Mouse (Mus musculus) heart, adult 2 months (tissue): ENCODE results near the gene Vmn2r55. TPM values are rescaled to one million over a fixed set of nuclear protein-coding genes. Genes with fewer than 3 reads are reported as not detected.
"Not testable (repeated sequence)": the region's sequence is repeated elsewhere in the genome, so short reads cannot be mapped to it uniquely, and the experiment has no call there.

Experiments
- DNase-seq, 2 experiments: peaks; one replicate each; pipeline ENCODE4 v3.0.0; 2021
- H3K27ac ChIP-seq: fragments of 200-600 bp; 2 replicates; pipeline ENCODE4 v1.8.1; 2022
- H3K27me3 ChIP-seq: fragments of 200-500 bp; 2 replicates; pipeline ENCODE4 v1.6.1; 2012; ENCODE audit warnings: mild to moderate bottlenecking, low read length, inconsistent platforms, mixed read lengths; ENCODE audit not compliant: control insufficient read depth, insufficient read depth
- H3K36me3 ChIP-seq: fragments of 200-500 bp; 2 replicates; pipeline ENCODE4 v1.6.1; 2012; ENCODE audit warnings: low read length, inconsistent platforms; ENCODE audit not compliant: control insufficient read depth, insufficient read depth
- H3K4me1 ChIP-seq: fragments of 200-500 bp; 2 replicates; pipeline ENCODE4 v1.6.1; 2011; ENCODE audit warnings: low read length; ENCODE audit not compliant: control insufficient read depth, insufficient read depth
- H3K4me3 ChIP-seq: fragments of 200-600 bp; 2 replicates; pipeline ENCODE4 v1.8.1; 2022
- H3K79me2 ChIP-seq: fragments of 200-500 bp; replicated peaks from 2 replicates; pipeline ENCODE4 v1.6.1; 2012; ENCODE audit warnings: mild to moderate bottlenecking, inconsistent platforms, low read length, moderate library complexity, mixed read lengths; ENCODE audit not compliant: control insufficient read depth, insufficient read depth
- H3K9ac ChIP-seq: fragments of 200-500 bp; 2 replicates; pipeline ENCODE4 v1.6.1; 2012; ENCODE audit warnings: low read depth, mild to moderate bottlenecking, control low read depth, inconsistent platforms, low read length, mixed read lengths
- CTCF ChIP-seq: fragments of 200-600 bp; IDR thresholded peaks from 2 replicates; pipeline ENCODE4 v1.8.1; 2022; ENCODE audit warnings: antibody characterized with exemption, mild to moderate bottlenecking, moderate library complexity
- EP300 ChIP-seq: fragments of 200-500 bp; IDR thresholded peaks from 2 replicates; pipeline ENCODE4 v1.6.1; 2011; ENCODE audit warnings: low read depth, low read length, control low read depth; ENCODE audit not compliant: insufficient read depth
- POLR2A ChIP-seq: fragments of 200-500 bp; IDR thresholded peaks from 2 replicates; pipeline ENCODE4 v1.6.1; 2011; ENCODE audit warnings: mild to moderate bottlenecking, low read depth, low read length, control low read depth; ENCODE audit not compliant: insufficient read depth
- WGBS: fragments of 180-500 bp; shearing (Covaris S2); methylation state at CpG from one replicate; pipeline ENCODE4 v1.1.7; 2018; 5-methylcytosine and 5-hydroxymethylcytosine counted together
- intact Hi-C: fragments of 180-260 bp; cut with DNase I; formaldehyde crosslinking; loops from one replicate; pipeline ENCODE4 v1.15.1; 2025
- long read RNA-seq: library from polyadenylated mRNA; stranded (forward); transcript quantifications from one replicate; pipeline ENCODE4 v2.0.0, GENCODE M21; 2021
- polyA plus RNA-seq: library from polyadenylated mRNA; depleted of rRNA; stranded (reverse); fragments of >200 nt; gene quantifications from 2 replicates; pipeline ENCODE4 v1.2.3, GENCODE M21; 2012; rRNA removed
- total RNA-seq, 2 experiments: library from RNA; stranded (reverse); gene quantifications; 2 replicates each; pipeline ENCODE4 v1.2.3; 2021

Gene Vmn2r55
- total RNA-seq (not detected), polyA plus RNA-seq (not detected in 2 replicates)
- long read RNA-seq, result 0 reads

GRCm38 (mm10) chr7:12684903-12685302 lies at the start of gene Vmn2r55:
TSS of gene Vmn2r55 (minus strand) at chr7:12685003.
- H3K27ac ChIP-seq, H3K27me3 ChIP-seq, H3K9ac ChIP-seq, H3K36me3 ChIP-seq, H3K4me1 ChIP-seq, H3K79me2 ChIP-seq, H3K4me3 ChIP-seq, intact Hi-C loops, DNase-seq: not testable (repeated sequence)
- 75% methylated on average over 3 of the region's 3 CpGs for WGBS

- 62% methylated on average over 3 of the region's 4 CpGs for WGBS
- H3K36me3 ChIP-seq, result not testable (repeated sequence)
These were observed 44.6 kb downstream of the Vmn2r55 start, which contains the start of gene Vmn2r54 for GRCm38 (mm10) chr7:12640219-12640618. TSS of gene Vmn2r54 (minus strand) at chr7:12640319.

GRCm38 (mm10) chr7:12608688-12609087 lies 76.1 kb downstream of the Vmn2r55 start, which contains the start of gene Vmn2r53:
TSS of gene Vmn2r53 (minus strand) at chr7:12608788.
- no peaks in the 10 kb centered on the region for H3K79me2 ChIP-seq
- H3K27ac ChIP-seq, result no peak within 1 kb of the TSS
- no peaks in the 10 kb centered on the region for H3K36me3 ChIP-seq
- no peaks in the 10 kb centered on the region for H3K27me3 ChIP-seq
- H3K4me3 ChIP-seq, result no peak within 1 kb of the TSS
- no peak for TF ChIP-seq CTCF
- no peak for TF ChIP-seq POLR2A
- TF ChIP-seq EP300, result no peak
- H3K4me1 ChIP-seq, result no peaks in the 10 kb centered on the region
- no peak within 1 kb of the TSS for H3K9ac ChIP-seq
- intact Hi-C loops, result no loop called here
- no peak for DNase-seq

More at GRCm38 (mm10) chr7:12640219-12640618, 44.6 kb downstream of the Vmn2r55 start, which contains the start of gene Vmn2r54:
- H3K9ac ChIP-seq, DNase-seq, H3K27me3 ChIP-seq, H3K4me1 ChIP-seq, H3K79me2 ChIP-seq, H3K27ac ChIP-seq, H3K4me3 ChIP-seq, intact Hi-C loops: not testable (repeated sequence)

Other genes with a start within 250 kb of the Vmn2r55 start
- gene Zfp606, start 206.7 kb downstream of the Vmn2r55 start, total RNA-seq, result 1 to 10 TPM; 7.6 to 9.4 TPM
- 2.4 and 4.3 TPM in 2 replicates for gene Zfp606, start 206.7 kb downstream of the Vmn2r55 start, polyA plus RNA-seq
- not detected for gene 2900092C05Rik, start 172.5 kb downstream of the Vmn2r55 start, total RNA-seq
- not detected in 2 replicates for gene 2900092C05Rik, start 172.5 kb downstream of the Vmn2r55 start, polyA plus RNA-seq
- gene Vmn2r53, start 76.2 kb downstream of the Vmn2r55 start, total RNA-seq, result not detected
- not detected in 2 replicates for gene Vmn2r53, start 76.2 kb downstream of the Vmn2r55 start, polyA plus RNA-seq
- not detected for gene Vmn2r54, start 44.7 kb downstream of the Vmn2r55 start, total RNA-seq
- gene Vmn2r54, start 44.7 kb downstream of the Vmn2r55 start, polyA plus RNA-seq, result not detected in 2 replicates
- not detected for gene Vmn2r56, start 50.0 kb upstream of the Vmn2r55 start, total RNA-seq
- not detected in 2 replicates for gene Vmn2r56, start 50.0 kb upstream of the Vmn2r55 start, polyA plus RNA-seq
- 1 to 10 TPM in 1 of 2 experiments, under 1 TPM in 1; 0.73 to 1.1 TPM for gene Zscan18, start 118.6 kb upstream of the Vmn2r55 start, total RNA-seq
- gene Zscan18, start 118.6 kb upstream of the Vmn2r55 start, polyA plus RNA-seq, result 1.1 TPM in 2 replicates
- gene Zfp329, start 133.9 kb upstream of the Vmn2r55 start, total RNA-seq, result 1 to 10 TPM; 4.9 to 5.2 TPM
- gene Zfp329, start 133.9 kb upstream of the Vmn2r55 start, polyA plus RNA-seq, result 1.1 and 2.9 TPM in 2 replicates
- gene Zfp110, start 149.8 kb upstream of the Vmn2r55 start, total RNA-seq, result 10 to 100 TPM; 15.9 to 18.0 TPM
- gene Zfp110, start 149.8 kb upstream of the Vmn2r55 start, polyA plus RNA-seq, result 4.9 and 9.6 TPM in 2 replicates
- 1 to 10 TPM; 3.0 to 3.5 TPM for gene Zfp128, start 196.2 kb upstream of the Vmn2r55 start, total RNA-seq
- gene Zfp128, start 196.2 kb upstream of the Vmn2r55 start, polyA plus RNA-seq, result 1.3 and 3.0 TPM in 2 replicates
- 1 to 10 TPM; 5.7 TPM for gene Zscan22, start 212.8 kb upstream of the Vmn2r55 start, total RNA-seq
- 6.0 and 9.2 TPM in 2 replicates for gene Zscan22, start 212.8 kb upstream of the Vmn2r55 start, polyA plus RNA-seq
- 100 to 1,000 TPM; 525 to 621 TPM for gene Rps5, start 237.3 kb upstream of the Vmn2r55 start, total RNA-seq
- gene Rps5, start 237.3 kb upstream of the Vmn2r55 start, polyA plus RNA-seq, result 842 and 914 TPM in 2 replicates
- under 1 TPM; 0.18 to 0.23 TPM for gene Rnf225, start 242.4 kb upstream of the Vmn2r55 start, total RNA-seq
- 0.12 and 0.14 TPM in 2 replicates for gene Rnf225, start 242.4 kb upstream of the Vmn2r55 start, polyA plus RNA-seq